Mouse (Mus musculus) hindbrain, postnatal 0 days (tissue): ENCODE results near the gene Hnrnpd. TPM values are rescaled to one million over a fixed set of nuclear protein-coding genes. Genes with fewer than 3 reads are reported as not detected.

Experiments
- ATAC-seq: fragments of 200-750 bp; cut with Nextera tagmentation; 2 replicates; pipeline ENCODE4 v1.8.0; 2017; ENCODE audit warnings: mild to moderate bottlenecking, moderate TSS enrichment, moderate library complexity
- DNase-seq: peaks from one replicate; pipeline ENCODE4 v3.0.0-alpha.2; 2015; ENCODE audit warnings: low spot score
- H3K27ac ChIP-seq: fragments of 300-500 bp; sonication (generic); 2 replicates; pipeline ENCODE4 v1.5.1; 2014; ENCODE audit warnings: mild to moderate bottlenecking
- H3K27me3 ChIP-seq: fragments of 300-500 bp; sonication (generic); 2 replicates; pipeline ENCODE4 v1.6.1; 2014; ENCODE audit warnings: low read length, mixed read lengths; ENCODE audit not compliant: insufficient read depth
- H3K36me3 ChIP-seq: fragments of 300-500 bp; sonication (generic); 2 replicates; pipeline ENCODE4 v1.6.1; 2014; ENCODE audit warnings: low read length, mixed read lengths; ENCODE audit not compliant: insufficient read depth
- H3K4me1 ChIP-seq: fragments of 300-500 bp; sonication (generic); 2 replicates; pipeline ENCODE4 v1.6.1; 2014; ENCODE audit warnings: antibody characterized with exemption, low read length, mixed read lengths; ENCODE audit not compliant: insufficient read depth
- H3K4me2 ChIP-seq: fragments of 300-500 bp; sonication (generic); 2 replicates; pipeline ENCODE4 v1.6.1; 2014; ENCODE audit warnings: low read depth, mild to moderate bottlenecking, low read length, moderate library complexity, mixed read lengths
- H3K4me3 ChIP-seq: fragments of 300-500 bp; sonication (generic); 2 replicates; pipeline ENCODE4 v1.5.1; 2014; ENCODE audit warnings: low read length
- H3K9ac ChIP-seq: fragments of 300-500 bp; sonication (generic); replicated peaks from 2 replicates; pipeline ENCODE4 v1.6.1; 2014; ENCODE audit warnings: mild to moderate bottlenecking, low read length, moderate library complexity, mixed read lengths
- H3K9me3 ChIP-seq: fragments of 300-500 bp; sonication (generic); 2 replicates; pipeline ENCODE4 v1.6.1; 2016; ENCODE audit warnings: low read length, mixed read lengths
- CTCF ChIP-seq: IDR thresholded peaks from 2 replicates; pipeline ENCODE4 v1.5.1; 2016; ENCODE audit warnings: antibody characterized with exemption, control low read depth, low read depth
- WGBS: fragments of 180-500 bp; shearing (Covaris S2); extraction: QIAGEN DNeasy Blood & Tissue Kit; methylation state at CpG from one replicate; pipeline ENCODE4 v1.1.7; 2014; 5-methylcytosine and 5-hydroxymethylcytosine counted together
- polyA plus RNA-seq: library from polyadenylated mRNA; unstranded; fragments of >200 nt; fragmentation: Nextera tagmentation; extraction: Ambion mirVana; gene quantifications from 2 replicates; pipeline ENCODE4 v1.2.1, GENCODE M21; 2015
- total RNA-seq: library from RNA; depleted of rRNA; stranded (reverse); fragments of >200 nt; gene quantifications from 2 replicates; pipeline ENCODE4 v1.2.3, GENCODE M21; 2014

The Hnrnpd gene
- total and polyA plus RNA-seq, 2 experiments from 2014 or later = 28.6 to 103 TPM

GRCm38 (mm10) chr5:99973941-99974340 lies 4.8 kb downstream of the Hnrnpd start:
- no peak overlapping the region for H3K27ac ChIP-seq
- WGBS = 13% methylated on average over 2 of the region's 2 CpGs
- H3K9me3 ChIP-seq = no peaks in the 10 kb centered on the region
- H3K36me3 ChIP-seq = no peaks in the 10 kb centered on the region
- no peak overlapping the region for H3K4me3 ChIP-seq
- H3K9ac ChIP-seq = no peak overlapping the region
- H3K27me3 ChIP-seq = no peaks in the 10 kb centered on the region
- ATAC-seq = no peak
- no peak for TF ChIP-seq CTCF
- DNase-seq = no peak
- peak overlapping the region; percentile 78; the same call in 1 of the 2 replicates for H3K4me2 ChIP-seq
- peaks cover 17% of the 10 kb centered on the region for H3K4me1 ChIP-seq

- H3K9me3 ChIP-seq = no peaks in the 10 kb centered on the region
- no peak for TF ChIP-seq CTCF
- WGBS = 75% methylated on average over 2 of the region's 2 CpGs
- no peak overlapping the region for H3K4me3 ChIP-seq
- H3K9ac ChIP-seq = no peak overlapping the region
- DNase-seq (no peak), ATAC-seq (no peak)
- H3K27ac ChIP-seq = no peak overlapping the region
- no peaks in the 10 kb centered on the region for H3K27me3 ChIP-seq
- H3K4me1 ChIP-seq = no peaks in the 10 kb centered on the region
- peaks cover 29% of the 10 kb centered on the region for H3K36me3 ChIP-seq
- no peak overlapping the region for H3K4me2 ChIP-seq
Observed at GRCm38 (mm10) chr5:99959960-99960359, 18.8 kb downstream of the Hnrnpd start.

DNA sequence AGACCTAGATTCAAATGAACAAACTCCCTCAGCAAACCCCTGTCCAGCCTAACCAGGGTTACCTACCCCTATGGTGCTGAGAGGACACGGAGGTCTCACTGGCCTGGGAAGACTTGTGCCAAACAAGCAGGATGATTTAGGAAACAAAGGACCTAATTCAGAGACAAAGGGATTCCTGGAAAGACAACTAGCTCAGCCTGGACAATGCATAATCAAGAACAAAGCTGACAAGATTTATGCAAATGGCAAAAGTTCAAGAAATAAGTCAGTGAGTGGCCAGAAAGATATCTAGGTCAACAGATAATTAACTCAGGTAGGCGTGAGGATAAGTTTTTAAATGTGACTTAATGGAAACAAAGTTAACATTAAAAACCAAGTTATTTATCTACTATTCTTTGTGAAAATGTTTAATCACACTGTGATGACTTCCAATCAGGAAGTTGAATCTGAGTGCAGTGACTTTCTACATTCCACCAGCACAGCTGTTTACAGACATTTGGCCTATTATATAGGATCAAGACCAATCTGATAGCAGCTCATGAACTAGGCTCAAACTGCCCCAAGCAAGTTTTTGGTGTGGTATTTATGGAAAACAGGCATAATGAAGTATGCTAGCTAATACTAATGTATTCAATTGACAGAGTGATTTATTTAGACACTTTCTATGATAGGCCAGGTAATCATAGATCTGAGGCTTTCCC lies 19.4 kb downstream of the Hnrnpd start:
- TF ChIP-seq CTCF = no peak
- Histone ChIP-seq H3K27me3 (no peaks in the 10 kb centered on the region), H3K4me1 (no peaks in the 10 kb centered on the region), H3K36me3 (peaks cover 28% of the 10 kb centered on the region), H3K9ac (no peak overlapping the region), H3K4me3 (no peak overlapping the region), H3K4me2 (no peak overlapping the region), H3K9me3 (no peaks in the 10 kb centered on the region), H3K27ac (no peak overlapping the region)
- ATAC-seq (no peak), DNase-seq (no peak)
- 68% methylated on average over 2 of the region's 2 CpGs for WGBS

- WGBS = 91% methylated on average over 1 of the region's 1 CpGs
- Histone ChIP-seq H3K36me3 (peaks cover 22% of the 10 kb centered on the region), H3K27me3 (no peaks in the 10 kb centered on the region), H3K4me3 (no peak overlapping the region), H3K4me2 (no peak overlapping the region), H3K9ac (no peak overlapping the region), H3K4me1 (no peaks in the 10 kb centered on the region), H3K9me3 (no peaks in the 10 kb centered on the region), H3K27ac (no peak overlapping the region)
- DNase-seq = no peak
- no peak for TF ChIP-seq CTCF
- ATAC-seq = no peak
Observed at GRCm38 (mm10) chr5:99958666-99959065, 20.1 kb downstream of the Hnrnpd start.

DNA sequence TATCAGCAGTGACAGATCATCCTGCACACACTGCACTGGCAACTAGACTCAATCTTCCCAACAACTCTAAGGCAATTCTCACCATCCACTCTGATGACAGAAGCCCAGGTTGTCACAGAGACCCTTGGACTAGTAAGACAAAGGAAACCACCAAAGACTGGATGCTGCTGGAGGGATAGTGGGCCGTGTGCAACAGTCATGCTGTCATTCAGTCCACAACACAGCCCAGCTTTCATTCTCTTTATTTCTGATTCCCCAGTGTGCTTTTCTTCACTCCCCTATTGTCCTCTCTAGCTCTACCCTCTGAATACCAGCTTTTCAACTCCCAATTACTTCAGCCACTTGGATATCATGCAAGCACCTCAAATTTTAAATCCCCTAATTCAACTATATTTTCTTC lies 24.9 kb downstream of the Hnrnpd start:
- no peak overlapping the region for H3K9ac ChIP-seq
- no peak for TF ChIP-seq CTCF
- WGBS = 17% methylated on average over 1 of the region's 1 CpGs
- no peaks in the 10 kb centered on the region for H3K27me3 ChIP-seq
- H3K9me3 ChIP-seq = no peaks in the 10 kb centered on the region
- H3K36me3 ChIP-seq = peaks cover 5% of the 10 kb centered on the region; the same call in 1 of the 2 replicates
- no peak overlapping the region for H3K4me3 ChIP-seq
- ATAC-seq (peak; percentile 62; the same call in 1 of the 2 replicates), DNase-seq (no peak)
- H3K27ac ChIP-seq = no peak overlapping the region
- H3K4me2 ChIP-seq = no peak overlapping the region
- no peaks in the 10 kb centered on the region for H3K4me1 ChIP-seq

DNA sequence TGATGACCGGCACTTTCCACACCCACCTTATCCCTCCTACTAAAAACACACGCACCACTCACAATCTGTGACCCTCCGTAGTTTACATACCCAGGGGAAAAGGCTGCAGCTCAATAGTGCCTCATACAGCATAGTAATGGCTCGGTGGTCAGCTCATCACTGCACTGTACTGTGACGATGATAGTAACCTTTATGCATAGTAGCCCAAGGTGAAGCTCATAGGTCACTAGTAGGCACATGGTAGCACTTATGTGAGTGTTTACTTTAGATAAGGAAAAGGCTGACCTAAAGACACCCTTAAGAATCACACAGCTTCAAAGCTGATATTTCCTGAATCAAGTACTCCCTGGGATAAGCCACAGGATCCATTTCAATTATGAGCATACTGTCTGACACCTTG lies 26.2 kb downstream of the Hnrnpd start:
- WGBS = 85% methylated on average over 5 of the region's 5 CpGs
- ATAC-seq = no peak

GRCm38 (mm10) chr5:99941776-99942502 lies 36.8 kb downstream of the Hnrnpd start:
- Histone ChIP-seq H3K4me3 (no peak overlapping the region), H3K9ac (no peak overlapping the region), H3K4me1 (no peaks in the 10 kb centered on the region), H3K27ac (no peak overlapping the region), H3K9me3 (no peaks in the 10 kb centered on the region), H3K4me2 (no peak overlapping the region), H3K36me3 (no peaks in the 10 kb centered on the region), H3K27me3 (no peaks in the 10 kb centered on the region)
- DNase-seq (peak; percentile 21), ATAC-seq (no peak)
- 36% methylated on average over 10 of the region's 10 CpGs for WGBS
- TF ChIP-seq CTCF = no peak

More for the DNA sequence above, 26.2 kb downstream of the Hnrnpd start:
- Histone ChIP-seq H3K27ac (no peak overlapping the region), H3K4me2 (no peak overlapping the region), H3K9ac (no peak overlapping the region), H3K4me1 (no peaks in the 10 kb centered on the region), H3K9me3 (no peaks in the 10 kb centered on the region), H3K36me3 (no peaks in the 10 kb centered on the region), H3K4me3 (no peak overlapping the region), H3K27me3 (no peaks in the 10 kb centered on the region)
- no peak for DNase-seq
- no peak for TF ChIP-seq CTCF
